Mouse (Mus musculus): ENCODE data around the gene Vmn1r22. TPM values are rescaled to one million over a fixed set of nuclear protein-coding genes. Genes with fewer than 3 reads are reported as not detected.
"Not testable (repeated sequence)": the region's sequence is repeated elsewhere in the genome, so short reads cannot be mapped to it uniquely, and the experiment has no call there.

Vmn1r22 gene
- total RNA-seq (2018; cell fraction: chromatin; rRNA removed): not detected
- not detected for total RNA-seq (2018; cell fraction: cytosol; rRNA removed)
- total RNA-seq (2018; cell fraction: nucleus; rRNA removed): not detected
- polyA plus RNA-seq (2018): not detected in 3 replicates

GRCm38 (mm10) chr6:57907928-57908327 is at the start of gene Vmn1r22:
Gene Vmn1r22, minus strand, starts transcription at chr6:57908028.
- Histone ChIP-seq H3K4me3 (ENCODE audit: inconsistent target) (no peak within 1 kb of the TSS), H3K27ac (no peak within 1 kb of the TSS), H3K79me2 (ENCODE audit: inconsistent target) (no peaks in the 10 kb centered on the region), H3K36me3 (ENCODE audit: inconsistent target) (no peaks in the 10 kb centered on the region)
- 87% methylated on average over 1 of the region's 1 CpGs for WGBS (ENCODE audit: missing documents)

GRCm38 (mm10) chr6:57926738-57927137 is 18.9 kb upstream of the Vmn1r22 start, which contains the start of gene Vmn1r23:
Gene Vmn1r23, minus strand, starts transcription at chr6:57926838.
- Histone ChIP-seq H3K79me2 (ENCODE audit: inconsistent target) (no peaks in the 10 kb centered on the region), H3K27ac (no peak within 1 kb of the TSS), H3K36me3 (ENCODE audit: inconsistent target) (no peaks in the 10 kb centered on the region), H3K4me3 (ENCODE audit: inconsistent target) (no peak within 1 kb of the TSS)
- WGBS (ENCODE audit: missing documents): 100% methylated on average over 1 of the region's 1 CpGs

- H3K4me3 ChIP-seq (ENCODE audit: inconsistent target): no peak overlapping the region
These were observed 48.5 kb downstream of the Vmn1r22 start for GRCm38 (mm10) chr6:57859043-57860042.

GRCm38 (mm10) chr6:57851177-57851576 is 56.7 kb downstream of the Vmn1r22 start:
- H3K79me2 ChIP-seq (ENCODE audit: inconsistent target); H3K36me3 ChIP-seq (ENCODE audit: inconsistent target); H3K27ac ChIP-seq; H3K4me3 ChIP-seq (ENCODE audit: inconsistent target): not testable (repeated sequence)
- WGBS (ENCODE audit: missing documents): 94% methylated on average over 5 of the region's 5 CpGs

More at GRCm38 (mm10) chr6:57859043-57860042, 48.5 kb downstream of the Vmn1r22 start:
- Histone ChIP-seq H3K36me3 (ENCODE audit: inconsistent target) (no peaks in the 10 kb centered on the region), H3K27ac (no peak overlapping the region), H3K79me2 (ENCODE audit: inconsistent target) (no peaks in the 10 kb centered on the region)
- WGBS (ENCODE audit: missing documents): 50% methylated on average over 6 of the region's 6 CpGs

- WGBS (ENCODE audit: missing documents): 53% methylated on average over 1 of the region's 1 CpGs
- Histone ChIP-seq H3K27ac (no peak within 1 kb of the TSS), H3K4me3 (ENCODE audit: inconsistent target) (no peak within 1 kb of the TSS), H3K36me3 (ENCODE audit: inconsistent target) (no peaks in the 10 kb centered on the region), H3K79me2 (ENCODE audit: inconsistent target) (no peaks in the 10 kb centered on the region)
These were observed 57.5 kb downstream of the Vmn1r22 start, which contains the start of gene Vmn1r21 for GRCm38 (mm10) chr6:57850286-57850685. Gene Vmn1r21, minus strand, starts transcription at chr6:57850343.

Other genes with a start within 250 kb of the Vmn1r22 start
- 4.9 to 6.6 TPM (median 6.6 TPM) in 3 replicates for gene Pyurf, start 215.9 kb downstream of the Vmn1r22 start, polyA plus RNA-seq (2018)
- gene Lancl2, start 205.5 kb downstream of the Vmn1r22 start, polyA plus RNA-seq (2018): 14.3 to 18.0 TPM (median 15.4 TPM) in 3 replicates
- 28.8 to 38.0 TPM (median 31.5 TPM) in 3 replicates for gene Vopp1, start 82.9 kb downstream of the Vmn1r22 start, polyA plus RNA-seq (2018)
- not detected in 3 replicates for gene Vmn1r21, start 57.7 kb downstream of the Vmn1r22 start, polyA plus RNA-seq (2018)
- gene Vmn1r23, start 18.8 kb upstream of the Vmn1r22 start, polyA plus RNA-seq (2018): not detected in 3 replicates
- not detected in 3 replicates for gene Vmn1r24, start 53.5 kb upstream of the Vmn1r22 start, polyA plus RNA-seq (2018)
- gene Vmn1r25, start 72.8 kb upstream of the Vmn1r22 start, polyA plus RNA-seq (2018): not detected in 3 replicates
- not detected in 3 replicates for gene Vmn1r26, start 107.1 kb upstream of the Vmn1r22 start, polyA plus RNA-seq (2018)

Measured in macrophage (primary cell).